Mouse (Mus musculus) small intestine, adult 2 months (tissue): ENCODE measurements around the gene Olfr464.

ENCODE experiments used
- CTCF ChIP-seq: fragments of 200-500 bp; IDR thresholded peaks from 2 replicates; pipeline ENCODE4 v1.5.1; 2012; ENCODE audit warnings: low read depth, mild to moderate bottlenecking, control low read depth, inconsistent platforms, low read length, moderate library complexity, mixed read lengths; ENCODE audit not compliant: insufficient replicate concordance, insufficient read length; ENCODE audit errors: extremely low read depth
- POLR2A ChIP-seq: fragments of 200-500 bp; IDR thresholded peaks from 2 replicates; pipeline ENCODE4 v1.6.1; 2012; ENCODE audit warnings: low read depth, mild to moderate bottlenecking, control low read depth, inconsistent platforms, low read length, moderate library complexity

DNA sequence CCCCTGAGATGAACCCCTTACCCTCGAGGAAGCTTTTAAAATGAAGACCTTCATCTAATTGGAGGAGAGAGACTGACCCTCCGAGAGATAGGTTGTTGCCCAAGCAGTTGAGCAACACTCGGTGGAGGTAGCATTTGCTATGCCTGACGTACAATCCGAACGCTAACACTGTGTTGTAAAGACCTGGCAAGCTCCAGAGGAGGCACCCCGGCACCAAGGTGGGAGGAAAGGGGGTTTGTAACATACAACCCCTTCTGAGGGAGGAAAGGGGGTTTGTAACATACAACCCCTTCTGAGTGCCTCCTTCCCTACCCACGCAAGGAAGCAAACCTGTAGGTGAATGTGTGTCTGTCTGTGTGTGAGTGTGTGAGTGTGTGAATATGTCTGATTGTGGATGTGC, 49.0 kb downstream of the Olfr464 start:
- TF ChIP-seq POLR2A (no peak), CTCF (no peak)
